Mouse (Mus musculus): ENCODE results near the gene Jph2. TPM values are rescaled to one million over a fixed set of nuclear protein-coding genes. Genes with fewer than 3 reads are reported as not detected.

The Jph2 gene
- polyA plus RNA-seq, 1 experiment from 2014 or later = 0.45 TPM

- no peaks in the 10 kb centered on the region for H3K27me3 ChIP-seq
- 81% methylated on average over 12 of the region's 12 CpGs for WGBS
- no peaks in the 10 kb centered on the region for H3K36me3 ChIP-seq
- no peak for ATAC-seq (ENCODE audit: low FRiP score, low read depth)
- H3K4me2 ChIP-seq (replicated peaks) = no peak overlapping the region
- no peaks in the 10 kb centered on the region for H3K9me3 ChIP-seq
- no peak overlapping the region for H3K27ac ChIP-seq (replicated peaks)
- H3K9ac ChIP-seq (replicated peaks) = no peak overlapping the region
- H3K4me3 ChIP-seq = no peak overlapping the region
- no peaks in the 10 kb centered on the region for H3K4me1 ChIP-seq
Observed at GRCm38 (mm10) chr2:163356113-163356840, 41.5 kb downstream of the Jph2 start.

- Histone ChIP-seq H3K27ac (replicated peaks) (no peak overlapping the region), H3K9me3 (no peaks in the 10 kb centered on the region), H3K4me1 (no peaks in the 10 kb centered on the region), H3K9ac (replicated peaks) (no peak overlapping the region), H3K4me2 (replicated peaks) (no peak overlapping the region), H3K36me3 (no peaks in the 10 kb centered on the region), H3K27me3 (no peaks in the 10 kb centered on the region), H3K4me3 (no peak overlapping the region)
- ATAC-seq (ENCODE audit: low FRiP score, low read depth) = no peak
- WGBS = 92% methylated on average over 8 of the region's 8 CpGs
Observed at GRCm38 (mm10) chr2:163355666-163356065, 42.1 kb downstream of the Jph2 start.

- Histone ChIP-seq H3K4me2 (replicated peaks) (no peak overlapping the region), H3K27ac (replicated peaks) (no peak overlapping the region), H3K9me3 (no peaks in the 10 kb centered on the region), H3K36me3 (no peaks in the 10 kb centered on the region), H3K4me1 (no peaks in the 10 kb centered on the region), H3K4me3 (no peak overlapping the region), H3K27me3 (no peaks in the 10 kb centered on the region), H3K9ac (replicated peaks) (no peak overlapping the region)
- no peak for ATAC-seq (ENCODE audit: low FRiP score, low read depth)
- 22% methylated on average over 7 of the region's 7 CpGs for whole genome bisulfite sequencing
Observed at GRCm38 (mm10) chr2:163353731-163354130, 44.1 kb downstream of the Jph2 start.

GRCm38 (mm10) chr2:163350443-163350842, 47.4 kb downstream of the Jph2 start:
- ATAC-seq (ENCODE audit: low FRiP score, low read depth) = no peak
- no peak overlapping the region for H3K4me3 ChIP-seq
- no peaks in the 10 kb centered on the region for H3K9me3 ChIP-seq
- WGBS = 51% methylated on average over 5 of the region's 5 CpGs
- no peak overlapping the region for H3K9ac ChIP-seq (replicated peaks)
- 0 out of 2 replicates have a peak, but pooled peaks cover 3% of the 10 kb centered on the region for H3K27me3 ChIP-seq
- H3K27ac ChIP-seq (replicated peaks) = no peak overlapping the region
- no peak overlapping the region for H3K4me2 ChIP-seq (replicated peaks)
- H3K36me3 ChIP-seq = no peaks in the 10 kb centered on the region
- no peaks in the 10 kb centered on the region for H3K4me1 ChIP-seq

- WGBS = 66% methylated on average over 9 of the region's 9 CpGs
- H3K4me1 ChIP-seq = no peaks in the 10 kb centered on the region
- H3K4me3 ChIP-seq = no peak overlapping the region
- H3K9ac ChIP-seq (replicated peaks) = no peak overlapping the region
- no peaks in the 10 kb centered on the region for H3K9me3 ChIP-seq
- H3K4me2 ChIP-seq (replicated peaks) = no peak overlapping the region
- no peak for ATAC-seq (ENCODE audit: low FRiP score, low read depth)
- H3K27ac ChIP-seq (replicated peaks) = no peak overlapping the region
- H3K27me3 ChIP-seq = peaks cover 8% of the 10 kb centered on the region; the same call in 1 of the 2 replicates
- H3K36me3 ChIP-seq = no peaks in the 10 kb centered on the region
Observed at GRCm38 (mm10) chr2:163349411-163349810, 48.4 kb downstream of the Jph2 start.

GRCm38 (mm10) chr2:163348677-163349076, 49.1 kb downstream of the Jph2 start:
- Histone ChIP-seq H3K4me3 (no peak overlapping the region), H3K36me3 (no peaks in the 10 kb centered on the region), H3K4me1 (no peaks in the 10 kb centered on the region), H3K4me2 (replicated peaks) (no peak overlapping the region), H3K9ac (replicated peaks) (no peak overlapping the region), H3K27ac (replicated peaks) (no peak overlapping the region), H3K9me3 (no peaks in the 10 kb centered on the region), H3K27me3 (peaks cover 8% of the 10 kb centered on the region)
- 82% methylated on average over 7 of the region's 7 CpGs for WGBS
- no peak for ATAC-seq (ENCODE audit: low FRiP score, low read depth)

- H3K9ac ChIP-seq (replicated peaks) = no peak overlapping the region
- peaks cover 8% of the 10 kb centered on the region for H3K27me3 ChIP-seq
- no peak overlapping the region for H3K4me2 ChIP-seq (replicated peaks)
- no peaks in the 10 kb centered on the region for H3K4me1 ChIP-seq
- no peak overlapping the region for H3K27ac ChIP-seq (replicated peaks)
- no peak for ATAC-seq (ENCODE audit: low FRiP score, low read depth)
- no peaks in the 10 kb centered on the region for H3K9me3 ChIP-seq
- 89% methylated on average over 8 of the region's 8 CpGs for WGBS
- H3K36me3 ChIP-seq = no peaks in the 10 kb centered on the region
- no peak overlapping the region for H3K4me3 ChIP-seq
Observed at GRCm38 (mm10) chr2:163347517-163348184, 50.1 kb downstream of the Jph2 start.

GRCm38 (mm10) chr2:163346497-163346896, 51.3 kb downstream of the Jph2 start:
- H3K4me3 ChIP-seq = no peak overlapping the region
- no peak overlapping the region for H3K27ac ChIP-seq (replicated peaks)
- 79% methylated on average over 11 of the region's 11 CpGs for WGBS
- no peak for ATAC-seq (ENCODE audit: low FRiP score, low read depth)
- H3K36me3 ChIP-seq = no peaks in the 10 kb centered on the region
- no peak overlapping the region for H3K4me2 ChIP-seq (replicated peaks)
- peaks cover 11% of the 10 kb centered on the region for H3K27me3 ChIP-seq
- H3K9ac ChIP-seq (replicated peaks) = no peak overlapping the region
- H3K9me3 ChIP-seq = no peaks in the 10 kb centered on the region
- no peaks in the 10 kb centered on the region for H3K4me1 ChIP-seq

- no peak overlapping the region for H3K4me3 ChIP-seq
- no peaks in the 10 kb centered on the region for H3K9me3 ChIP-seq
- H3K9ac ChIP-seq (replicated peaks) = no peak overlapping the region
- WGBS = 74% methylated on average over 13 of the region's 13 CpGs
- H3K36me3 ChIP-seq = no peaks in the 10 kb centered on the region
- no peak for ATAC-seq (ENCODE audit: low FRiP score, low read depth)
- peaks cover 25% of the 10 kb centered on the region for H3K27me3 ChIP-seq
- H3K27ac ChIP-seq (replicated peaks) = no peak overlapping the region
- H3K4me2 ChIP-seq (replicated peaks) = no peak overlapping the region
- no peaks in the 10 kb centered on the region for H3K4me1 ChIP-seq
Observed at GRCm38 (mm10) chr2:163344976-163345660, 52.7 kb downstream of the Jph2 start.

- Histone ChIP-seq H3K9me3 (no peaks in the 10 kb centered on the region), H3K9ac (replicated peaks) (no peak overlapping the region), H3K4me2 (replicated peaks) (no peak overlapping the region), H3K4me3 (no peak overlapping the region), H3K27ac (replicated peaks) (no peak overlapping the region), H3K4me1 (peaks cover 6% of the 10 kb centered on the region), H3K27me3 (peaks cover 39% of the 10 kb centered on the region), H3K36me3 (no peaks in the 10 kb centered on the region)
- ATAC-seq (ENCODE audit: low FRiP score, low read depth) = no peak
- WGBS = 85% methylated on average over 4 of the region's 4 CpGs
Observed at GRCm38 (mm10) chr2:163343671-163344070, 54.1 kb downstream of the Jph2 start.

GRCm38 (mm10) chr2:163340263-163340662, 57.5 kb downstream of the Jph2 start:
- 23% methylated on average over 9 of the region's 9 CpGs for WGBS
- H3K27me3 ChIP-seq = peaks cover 51% of the 10 kb centered on the region

More at GRCm38 (mm10) chr2:163340263-163340662, 57.5 kb downstream of the Jph2 start:
- peaks cover 6% of the 10 kb centered on the region for H3K4me1 ChIP-seq
- no peak overlapping the region for H3K27ac ChIP-seq (replicated peaks)
- H3K9ac ChIP-seq (replicated peaks) = no peak overlapping the region
- no peaks in the 10 kb centered on the region for H3K36me3 ChIP-seq
- no peak overlapping the region for H3K4me3 ChIP-seq
- no peak for ATAC-seq (ENCODE audit: low FRiP score, low read depth)
- no peaks in the 10 kb centered on the region for H3K9me3 ChIP-seq
- H3K4me2 ChIP-seq (replicated peaks) = no peak overlapping the region

Measured in midbrain, embryonic 12.5 days (tissue).